Mouse (Mus musculus) stomach, embryonic 14.5 days (tissue): ENCODE measurements around the gene Olfr866. TPM values are rescaled to one million over a fixed set of nuclear protein-coding genes. Genes with fewer than 3 reads are reported as not detected.

ENCODE experiments used
- ATAC-seq: fragments of 200-750 bp; cut with Nextera tagmentation; 2 replicates; pipeline ENCODE4 v1.8.0; 2017; ENCODE audit warnings: low read depth, moderate TSS enrichment; ENCODE audit not compliant: insufficient number of reproducible peaks, insufficient read depth, low FRiP score
- H3K27ac ChIP-seq: fragments of 300-500 bp; sonication (generic); 2 replicates; pipeline ENCODE4 v1.5.1; 2014; ENCODE audit warnings: mild to moderate bottlenecking, low read length, moderate library complexity, mixed read lengths
- H3K27me3 ChIP-seq: fragments of 300-500 bp; sonication (generic); 2 replicates; pipeline ENCODE4 v1.6.1; 2014; ENCODE audit warnings: low read length, control low read depth, mixed read lengths; ENCODE audit not compliant: control insufficient read depth, insufficient read depth
- H3K36me3 ChIP-seq: fragments of 300-500 bp; sonication (generic); 2 replicates; pipeline ENCODE4 v1.6.1; 2014; ENCODE audit warnings: mild to moderate bottlenecking, control low read depth, low read length, moderate library complexity, mixed read lengths; ENCODE audit not compliant: control insufficient read depth, insufficient read depth
- H3K4me1 ChIP-seq: fragments of 300-500 bp; sonication (generic); 2 replicates; pipeline ENCODE4 v1.6.1; 2014; ENCODE audit warnings: low read length, control low read depth, mixed read lengths; ENCODE audit not compliant: control insufficient read depth, insufficient read depth
- H3K4me2 ChIP-seq: fragments of 300-500 bp; sonication (generic); replicated peaks from 2 replicates; pipeline ENCODE4 v1.6.1; 2014; ENCODE audit warnings: low read depth, low read length, control low read depth
- H3K4me3 ChIP-seq: fragments of 300-500 bp; sonication (generic); 2 replicates; pipeline ENCODE4 v1.5.1; 2014; ENCODE audit warnings: low read depth, low read length, control low read depth
- H3K9ac ChIP-seq: fragments of 300-500 bp; sonication (generic); replicated peaks from 2 replicates; pipeline ENCODE4 v1.6.1; 2014; ENCODE audit warnings: low read depth, mild to moderate bottlenecking, control low read depth, low read length, moderate library complexity, mixed read lengths
- H3K9me3 ChIP-seq: fragments of 300-500 bp; sonication (generic); 2 replicates; pipeline ENCODE4 v1.6.1; 2016; ENCODE audit warnings: low read depth, low read length, control low read depth; ENCODE audit not compliant: control insufficient read depth
- WGBS: fragments of 180-500 bp; shearing (Covaris S2); extraction: QIAGEN DNeasy Blood & Tissue Kit; methylation state at CpG from one replicate; pipeline ENCODE4 v1.1.7; 2014; 5-methylcytosine and 5-hydroxymethylcytosine counted together
- microRNA-seq: library from miRNA; unstranded; fragments of <30 nt; microRNA quantifications from one replicate; pipeline ENCODE4, GENCODE M21; 2016
- polyA plus RNA-seq: library from polyadenylated mRNA; unstranded; fragments of >200 nt; fragmentation: Nextera tagmentation; extraction: Ambion mirVana; gene quantifications from 2 replicates; pipeline ENCODE4 v1.2.1, GENCODE M21; 2014

The Olfr866 gene
- not detected in 2 replicates for polyA plus RNA-seq

- no peaks in the 10 kb centered on the region; the same call in 1 of the 2 replicates for H3K9me3 ChIP-seq
- H3K36me3 ChIP-seq = no peaks in the 10 kb centered on the region
- H3K27me3 ChIP-seq = no peaks in the 10 kb centered on the region
- ATAC-seq = no peak
- WGBS = 77% methylated on average over 2 of the region's 2 CpGs
- no peaks in the 10 kb centered on the region for H3K4me1 ChIP-seq
- H3K9ac ChIP-seq = no peak within 1 kb of the TSS
- no peak within 1 kb of the TSS for H3K27ac ChIP-seq
- no peak within 1 kb of the TSS for H3K4me3 ChIP-seq
- H3K4me2 ChIP-seq = no peak within 1 kb of the TSS
Observed at GRCm38 (mm10) chr9:20027935-20028334, at the start of gene Olfr866. TSS of gene Olfr866 (minus strand) at chr9:20028035.

- H3K9me3 ChIP-seq = no peaks in the 10 kb centered on the region; the same call in 1 of the 2 replicates
- WGBS = 64% methylated on average over 7 of the region's 7 CpGs
- no peak for ATAC-seq
Observed at GRCm38 (mm10) chr9:20073523-20074177, 45.8 kb upstream of the Olfr866 start.

DNA sequence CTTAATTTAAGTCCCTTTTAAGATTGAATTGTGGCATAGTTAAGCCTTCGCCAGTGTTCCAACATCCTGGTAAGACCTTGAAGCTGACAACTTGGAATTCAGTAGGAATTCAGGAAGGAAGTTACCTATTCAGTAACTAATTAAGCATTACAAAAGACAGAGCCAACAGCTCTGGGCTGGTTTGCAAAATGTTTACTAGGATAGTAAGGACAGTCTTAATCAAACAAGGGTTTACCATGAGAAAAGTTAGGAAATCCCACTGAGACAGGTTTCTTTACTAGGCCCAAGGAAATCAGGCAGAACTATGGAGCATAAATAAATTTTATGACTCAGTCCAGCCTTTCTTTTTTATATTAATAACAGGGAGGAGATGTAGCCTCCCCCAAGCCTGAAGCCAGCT, 43.5 kb upstream of the Olfr866 start:
- Histone ChIP-seq H3K36me3 (no peaks in the 10 kb centered on the region), H3K27me3 (no peaks in the 10 kb centered on the region), H3K9me3 (no peaks in the 10 kb centered on the region), H3K4me2 (no peak overlapping the region), H3K9ac (no peak overlapping the region), H3K4me3 (no peak overlapping the region), H3K4me1 (no peaks in the 10 kb centered on the region), H3K27ac (no peak overlapping the region)
- ATAC-seq = no peak
- WGBS = 90% methylated on average over 1 of the region's 1 CpGs

More at GRCm38 (mm10) chr9:20073523-20074177, 45.8 kb upstream of the Olfr866 start:
- H3K4me3 ChIP-seq = no peak overlapping the region
- H3K4me1 ChIP-seq = no peaks in the 10 kb centered on the region
- H3K9ac ChIP-seq = no peak overlapping the region
- H3K27ac ChIP-seq = no peak overlapping the region
- H3K27me3 ChIP-seq = no peaks in the 10 kb centered on the region
- H3K36me3 ChIP-seq = no peaks in the 10 kb centered on the region
- no peak overlapping the region for H3K4me2 ChIP-seq

GRCm38 (mm10) chr9:20070236-20070635, 42.4 kb upstream of the Olfr866 start:
- no peaks in the 10 kb centered on the region for H3K4me1 ChIP-seq
- WGBS = 75% methylated on average over 3 of the region's 3 CpGs
- no peak overlapping the region for H3K4me3 ChIP-seq
- H3K36me3 ChIP-seq = no peaks in the 10 kb centered on the region
- no peak overlapping the region for H3K27ac ChIP-seq
- H3K27me3 ChIP-seq = no peaks in the 10 kb centered on the region
- H3K4me2 ChIP-seq = no peak overlapping the region
- H3K9me3 ChIP-seq = no peaks in the 10 kb centered on the region
- no peak for ATAC-seq
- no peak overlapping the region for H3K9ac ChIP-seq

GRCm38 (mm10) chr9:20057462-20057861, 29.6 kb upstream of the Olfr866 start, which contains the start of gene Olfr867:
TSS of gene Olfr867 (minus strand) at chr9:20057562.
- H3K4me3 ChIP-seq = no peak within 1 kb of the TSS
- WGBS = 70% methylated on average over 1 of the region's 1 CpGs
- H3K4me2 ChIP-seq = no peak within 1 kb of the TSS
- no peaks in the 10 kb centered on the region for H3K36me3 ChIP-seq
- no peak within 1 kb of the TSS for H3K9ac ChIP-seq
- ATAC-seq = no peak
- H3K4me1 ChIP-seq = no peaks in the 10 kb centered on the region
- no peaks in the 10 kb centered on the region for H3K27me3 ChIP-seq
- H3K27ac ChIP-seq = no peak within 1 kb of the TSS
- no peaks in the 10 kb centered on the region for H3K9me3 ChIP-seq

GRCm38 (mm10) chr9:20047964-20048363, 20.1 kb upstream of the Olfr866 start:
- Histone ChIP-seq H3K27me3 (no peaks in the 10 kb centered on the region), H3K4me1 (no peaks in the 10 kb centered on the region), H3K4me2 (no peak overlapping the region), H3K4me3 (no peak overlapping the region), H3K9ac (no peak overlapping the region), H3K36me3 (no peaks in the 10 kb centered on the region), H3K9me3 (no peaks in the 10 kb centered on the region), H3K27ac (no peak overlapping the region)
- no peak for ATAC-seq
- 68% methylated on average over 3 of the region's 3 CpGs for WGBS

Small RNA genes lying within 50 kb of the gene (microRNA-seq; reads per million reads assigned to microRNA genes)
- gene Gm26231 (not detected), gene Gm44395 (not detected)

Other genes with a start within 250 kb of the Olfr866 start
- gene Olfr58, start 247.8 kb downstream of the Olfr866 start, polyA plus RNA-seq = not detected in 2 replicates
- not detected in 2 replicates for gene Olfr859, start 223.1 kb downstream of the Olfr866 start, polyA plus RNA-seq
- gene Olfr860, start 178.3 kb downstream of the Olfr866 start, polyA plus RNA-seq = not detected in 2 replicates
- not detected in 2 replicates for gene Olfr862, start 140.0 kb downstream of the Olfr866 start, polyA plus RNA-seq
- 0.35 and 0.36 TPM in 2 replicates for gene Olfr77, start 111.2 kb downstream of the Olfr866 start, polyA plus RNA-seq
- not detected in 2 replicates for gene Olfr867, start 29.5 kb upstream of the Olfr866 start, polyA plus RNA-seq
- not detected in 2 replicates for gene Olfr868, start 70.6 kb upstream of the Olfr866 start, polyA plus RNA-seq
- gene Olfr869, start 101.0 kb upstream of the Olfr866 start, polyA plus RNA-seq = not detected in 2 replicates
- not detected in 2 replicates for gene Olfr870, start 146.0 kb upstream of the Olfr866 start, polyA plus RNA-seq
- not detected in 2 replicates for gene Olfr871, start 184.2 kb upstream of the Olfr866 start, polyA plus RNA-seq
- not detected in 2 replicates for gene Olfr872, start 209.1 kb upstream of the Olfr866 start, polyA plus RNA-seq